Mouse (Mus musculus): ENCODE results near the gene Adrm1. TPM values are rescaled to one million over a fixed set of nuclear protein-coding genes. Genes with fewer than 3 reads are reported as not detected.
"Not testable (repeated sequence)": the region's sequence is repeated elsewhere in the genome, so short reads cannot be mapped to it uniquely, and the experiment has no call there.

Gene Adrm1
- 51.8 and 52.0 TPM in 2 replicates for total RNA-seq (2017)

GRCm38 (mm10) chr2:180170806-180171521, at the start of gene Adrm1:
TSS of gene Adrm1 (plus strand) at chr2:180171485.
- peak; percentile 86 for ATAC-seq (replicated peaks; ENCODE audit: low read depth, poor library complexity, severe bottlenecking)

- ATAC-seq (replicated peaks; ENCODE audit: low read depth, poor library complexity, severe bottlenecking) = no peak
Measured at GRCm38 (mm10) chr2:180124192-180124591, 47.1 kb upstream of the Adrm1 start.

- ATAC-seq (replicated peaks; ENCODE audit: low read depth, poor library complexity, severe bottlenecking) = peak; percentile 76
Measured at GRCm38 (mm10) chr2:180126195-180126594, 45.1 kb upstream of the Adrm1 start.

- peak; percentile 51 for ATAC-seq (replicated peaks; ENCODE audit: low read depth, poor library complexity, severe bottlenecking)
Measured at GRCm38 (mm10) chr2:180127675-180128074, 43.6 kb upstream of the Adrm1 start.

- ATAC-seq (replicated peaks; ENCODE audit: low read depth, poor library complexity, severe bottlenecking) = no peak
Measured at GRCm38 (mm10) chr2:180133231-180133630, 38.1 kb upstream of the Adrm1 start.

DNA sequence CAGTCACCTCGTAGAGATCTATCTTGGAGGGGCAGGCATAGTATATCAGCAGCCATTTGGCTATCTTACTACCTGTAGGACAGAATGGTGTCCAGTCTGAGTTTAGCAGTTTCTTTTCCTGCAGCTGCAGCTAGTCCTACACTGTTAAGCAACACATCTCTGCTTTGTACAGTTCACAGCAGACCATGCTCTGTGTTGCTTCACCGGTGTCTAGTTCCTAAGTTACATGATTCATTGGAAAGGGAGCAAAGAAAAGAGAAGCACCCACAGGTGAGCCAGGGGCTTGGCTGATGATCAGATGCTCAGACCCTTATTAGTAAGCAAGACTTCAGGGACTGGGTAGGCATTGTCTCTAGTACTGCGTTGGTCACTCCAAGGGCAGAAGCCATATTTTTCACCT, 37.4 kb upstream of the Adrm1 start:
- ATAC-seq (replicated peaks; ENCODE audit: low read depth, poor library complexity, severe bottlenecking) = no peak

GRCm38 (mm10) chr2:180135414-180135813, 35.9 kb upstream of the Adrm1 start:
- ATAC-seq (replicated peaks; ENCODE audit: low read depth, poor library complexity, severe bottlenecking) = no peak

DNA sequence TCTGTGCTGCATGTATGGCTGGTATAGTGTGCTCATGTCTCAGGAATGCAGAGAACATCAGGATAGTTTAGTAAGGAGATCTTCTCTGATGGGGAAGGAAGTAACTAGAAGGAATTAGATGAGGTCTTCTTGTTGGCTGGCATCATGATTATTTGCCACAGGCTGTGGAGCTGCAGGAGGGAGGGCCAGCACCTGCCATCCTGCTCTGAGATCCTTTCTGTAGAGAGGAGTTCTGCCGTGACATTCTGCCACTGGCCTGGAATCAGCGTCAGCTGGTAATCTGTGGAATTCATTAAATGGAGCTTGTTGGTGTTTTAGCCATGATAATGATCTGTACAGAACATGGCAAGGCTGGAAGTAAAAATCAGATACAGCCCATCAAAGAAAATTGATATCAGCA, 25.2 kb upstream of the Adrm1 start:
- ATAC-seq (replicated peaks; ENCODE audit: low read depth, poor library complexity, severe bottlenecking) = no peak

- no peak for ATAC-seq (replicated peaks; ENCODE audit: low read depth, poor library complexity, severe bottlenecking)
Measured at GRCm38 (mm10) chr2:180147379-180147778, 23.9 kb upstream of the Adrm1 start.

- ATAC-seq (replicated peaks; ENCODE audit: low read depth, poor library complexity, severe bottlenecking) = no peak
Measured at GRCm38 (mm10) chr2:180148551-180148950, 22.7 kb upstream of the Adrm1 start.

- no peak for ATAC-seq (replicated peaks; ENCODE audit: low read depth, poor library complexity, severe bottlenecking)
Measured at GRCm38 (mm10) chr2:180154796-180155195, 16.5 kb upstream of the Adrm1 start.

- no peak for ATAC-seq (replicated peaks; ENCODE audit: low read depth, poor library complexity, severe bottlenecking)
Measured at GRCm38 (mm10) chr2:180158627-180159026, 12.7 kb upstream of the Adrm1 start.

GRCm38 (mm10) chr2:180165855-180166254, 5.4 kb upstream of the Adrm1 start:
- no peak for ATAC-seq (replicated peaks; ENCODE audit: low read depth, poor library complexity, severe bottlenecking)

- no peak for ATAC-seq (replicated peaks; ENCODE audit: low read depth, poor library complexity, severe bottlenecking)
Measured at GRCm38 (mm10) chr2:180166869-180167268, 4.4 kb upstream of the Adrm1 start.

DNA sequence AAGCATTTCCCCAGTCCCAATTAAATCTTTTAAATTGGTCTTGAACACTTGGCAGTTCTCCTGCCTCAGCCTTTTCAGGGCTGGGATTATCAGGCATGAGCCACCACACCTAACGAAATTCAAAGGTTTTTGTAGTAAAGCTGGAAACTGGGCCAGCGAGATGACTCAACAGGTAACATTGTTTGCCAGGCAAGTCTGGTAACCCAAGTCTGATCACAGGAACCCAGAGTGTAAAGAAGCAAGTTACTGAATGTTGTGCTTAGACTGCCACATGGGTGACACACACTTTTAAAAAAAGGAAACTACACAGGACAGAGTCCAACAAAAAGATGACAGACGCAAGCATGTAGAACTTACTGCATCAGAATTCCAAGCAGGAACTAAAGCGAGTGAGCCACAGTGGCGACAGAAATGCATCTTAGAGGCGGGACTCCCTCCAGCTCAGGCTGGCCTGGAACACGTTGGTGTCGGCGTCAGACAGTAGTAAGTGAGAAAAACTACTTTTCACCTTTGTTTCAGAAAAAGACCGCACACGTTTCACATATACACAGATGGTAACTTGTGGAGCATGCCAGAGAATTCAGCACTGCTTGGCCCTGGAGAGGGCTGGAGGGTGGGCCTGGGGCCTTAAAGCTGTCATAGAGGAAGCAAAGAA, 1.0 kb upstream of the Adrm1 start:
- ATAC-seq (replicated peaks; ENCODE audit: low read depth, poor library complexity, severe bottlenecking) = no peak

- peak; percentile 9; the same call in 1 of the 2 replicates for ATAC-seq (replicated peaks; ENCODE audit: low read depth, poor library complexity, severe bottlenecking)
Measured at GRCm38 (mm10) chr2:180171522-180172070, 311 bp downstream of the Adrm1 start.

DNA sequence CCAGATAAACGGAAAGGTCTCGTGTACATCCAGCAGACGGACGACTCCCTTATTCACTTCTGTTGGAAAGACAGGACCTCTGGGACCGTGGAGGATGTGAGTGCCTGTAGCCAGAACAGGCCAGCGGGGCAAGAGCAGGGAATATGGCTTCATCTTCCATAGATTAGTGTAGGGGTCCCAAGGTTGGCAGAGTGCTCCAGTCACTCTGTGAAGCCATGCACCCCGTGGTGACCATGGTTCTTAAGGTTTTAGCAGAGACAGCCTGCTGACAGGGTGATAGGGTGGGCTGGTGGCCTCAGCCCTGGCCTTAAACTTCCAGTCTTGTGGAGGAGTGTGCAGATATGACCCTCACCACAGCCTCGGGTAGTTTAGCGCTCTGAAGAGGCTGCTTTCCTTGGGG, 867 bp downstream of the Adrm1 start:
- ATAC-seq (replicated peaks; ENCODE audit: low read depth, poor library complexity, severe bottlenecking) = no peak

DNA sequence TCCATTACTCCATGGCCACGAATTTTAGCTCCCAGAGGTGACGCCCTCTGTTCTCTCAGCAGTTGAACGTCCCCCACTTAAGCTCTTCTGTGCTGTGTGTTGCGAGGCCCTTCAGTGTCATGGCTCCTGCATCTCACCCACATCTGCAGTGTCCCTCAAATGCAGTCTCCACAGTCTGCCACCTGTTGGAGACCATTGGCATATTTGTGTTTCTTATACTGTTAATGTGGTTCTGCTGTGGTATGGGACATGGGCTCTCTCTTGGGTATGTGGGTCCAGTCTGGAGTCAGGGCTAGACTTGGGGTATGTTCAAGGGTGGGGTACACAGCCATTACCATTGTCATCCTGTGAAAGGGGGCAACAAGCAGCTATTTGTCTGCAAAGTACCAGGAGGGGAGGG, 1.9 kb downstream of the Adrm1 start:
- ATAC-seq (replicated peaks; ENCODE audit: low read depth, poor library complexity, severe bottlenecking) = peak; percentile 17; the same call in 1 of the 2 replicates

- ATAC-seq (replicated peaks; ENCODE audit: low read depth, poor library complexity, severe bottlenecking) = not testable (repeated sequence)
Measured at GRCm38 (mm10) chr2:180173711-180174110, 2.4 kb downstream of the Adrm1 start.

DNA sequence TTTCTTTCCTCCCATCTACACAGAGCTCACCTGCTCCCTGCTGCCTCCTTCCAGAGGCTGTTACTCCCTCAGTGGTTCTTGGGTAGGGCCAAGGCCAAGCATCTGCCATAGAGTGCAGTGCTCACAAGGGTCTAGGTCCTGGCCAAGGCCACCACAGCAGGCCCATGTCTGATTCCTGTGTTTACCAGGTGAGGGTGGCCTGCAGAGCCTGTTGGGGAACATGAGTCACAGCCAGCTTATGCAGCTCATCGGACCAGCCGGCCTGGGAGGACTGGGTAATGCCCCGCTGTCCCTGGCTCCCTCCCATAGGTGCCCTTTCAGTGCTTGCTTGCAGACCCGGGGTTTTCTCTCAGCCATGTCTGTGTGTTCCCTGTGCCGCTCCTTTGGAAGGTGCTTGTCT, 2.8 kb downstream of the Adrm1 start:
- no peak for ATAC-seq (replicated peaks; ENCODE audit: low read depth, poor library complexity, severe bottlenecking)

DNA sequence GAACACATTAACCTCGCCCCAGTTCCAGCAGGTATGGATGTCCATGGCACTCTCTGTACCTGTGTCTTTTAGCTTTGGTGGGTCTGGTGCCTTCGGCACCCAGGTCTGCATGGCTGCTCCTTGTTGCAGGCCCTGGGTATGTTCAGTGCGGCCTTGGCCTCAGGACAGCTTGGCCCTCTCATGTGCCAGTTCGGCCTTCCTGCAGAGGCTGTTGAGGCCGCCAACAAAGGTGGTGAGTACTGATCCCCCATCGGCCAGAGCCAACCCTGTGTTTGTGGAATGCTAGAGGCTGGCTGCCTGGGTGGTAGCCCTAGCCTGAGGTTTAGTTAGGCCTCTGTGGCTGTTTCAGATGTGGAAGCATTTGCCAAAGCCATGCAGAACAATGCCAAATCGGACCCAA, 4.4 kb downstream of the Adrm1 start:
- no peak for ATAC-seq (replicated peaks; ENCODE audit: low read depth, poor library complexity, severe bottlenecking)

Measured in common myeloid progenitor, adult 5-6 weeks (primary cell).